Mouse (Mus musculus) mouse embryonic stem cell (cell line): ENCODE data around the gene Exd1.

Source experiments
- in situ Hi-C, 2 experiments: fragments of 300-500 bp; cut with MboI; formaldehyde crosslinking; loops; 1 replicate in 1 of 2; 3 replicates in 1 of 2; pipeline ENCODE4 v1.14.3; 2019 to 2020; ENCODE audit warnings: low sequenced_read_pairs in 2 of 2, low pct_unique_long_range_greater_than_20kb in 1 of 2, mixed read lengths in 1 of 2; ENCODE audit not compliant: unreplicated experiment in 1 of 2

Gene Exd1

GRCm38 (mm10) chr2:119478397-119478749 is 69.1 kb downstream of the Exd1 start:
- in situ Hi-C loops: no loop called here

- in situ Hi-C loops: no loop called here
Measured at GRCm38 (mm10) chr2:119477571-119478396, 69.6 kb downstream of the Exd1 start, which contains the start of gene Ino80. TSS of gene Ino80 (minus strand) at chr2:119477687.

DNA sequence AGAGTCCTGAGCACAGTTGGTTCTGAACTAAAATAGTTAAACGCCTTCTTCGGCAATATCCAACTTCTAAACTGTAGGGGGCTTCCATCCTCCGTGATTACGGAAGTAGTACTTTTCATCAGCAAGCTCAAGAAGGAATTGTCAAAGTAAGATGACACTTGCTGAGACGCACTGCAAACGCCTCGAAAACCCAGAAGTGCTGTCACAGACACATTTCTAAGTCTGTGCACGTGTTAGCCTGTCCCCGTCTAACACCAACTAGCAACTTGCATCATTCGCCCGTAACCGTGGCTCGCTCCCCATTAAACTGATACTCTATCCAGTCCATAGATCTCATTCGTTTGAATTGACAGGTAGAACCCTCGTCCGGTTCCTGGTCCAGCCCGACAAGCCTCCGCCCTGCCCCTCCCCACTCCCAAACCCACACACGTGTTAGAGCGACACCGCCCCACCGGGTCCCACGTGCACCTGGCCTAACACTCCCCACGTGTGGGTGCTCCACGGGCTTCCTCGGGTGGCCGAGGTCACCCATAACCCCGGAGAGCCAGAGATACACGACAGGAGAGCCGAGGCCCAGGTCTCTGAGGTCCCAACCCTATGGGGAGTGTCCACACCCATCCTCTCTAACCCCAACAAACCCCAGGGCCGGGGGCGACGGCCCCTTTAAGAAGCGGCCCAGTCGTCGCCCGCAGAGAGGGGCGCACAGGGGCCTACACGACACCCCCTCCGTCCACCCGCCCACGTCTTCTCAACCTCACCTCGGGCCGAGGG is 70.6 kb downstream of the Exd1 start:
- in situ Hi-C loops: no loop called here

GRCm38 (mm10) chr2:119476166-119476565 is 71.3 kb downstream of the Exd1 start:
- in situ Hi-C loops: no loop called here
